Mouse (Mus musculus) macrophage (primary cell): ENCODE results near the gene Mypn. TPM values are rescaled to one million over a fixed set of nuclear protein-coding genes. Genes with fewer than 3 reads are reported as not detected.

Experiments
- H3K27ac ChIP-seq: fragments of 350-480 bp; formaldehyde crosslinking; 2 replicates; pipeline ENCODE4 v1.9.0; 2021
- H3K36me3 ChIP-seq: fragments of 350-480 bp; formaldehyde crosslinking; 2 replicates; pipeline ENCODE4 v1.9.0; 2021; ENCODE audit errors: inconsistent target
- H3K4me3 ChIP-seq: fragments of 350-480 bp; formaldehyde crosslinking; 2 replicates; pipeline ENCODE4 v1.9.0; 2021; ENCODE audit errors: inconsistent target
- H3K79me2 ChIP-seq: fragments of 350-480 bp; formaldehyde crosslinking; 2 replicates; pipeline ENCODE4 v1.9.0; 2021; ENCODE audit errors: inconsistent target
- WGBS: methylation state at CpG from one replicate; pipeline ENCODE4 v1.1.7; 2026; ENCODE audit warnings: inconsistent platforms; ENCODE audit not compliant: missing documents; 5-methylcytosine and 5-hydroxymethylcytosine counted together
- polyA plus RNA-seq: library from polyadenylated mRNA; stranded (reverse); fragments of 250-400 nt; gene quantifications from 3 replicates; pipeline ENCODE4 v1.2.4, GENCODE M21; 2018; ENCODE audit warnings: inconsistent platforms

Mypn gene
- polyA plus RNA-seq, 1 experiment from 2014 or later, result not detected

DNA sequence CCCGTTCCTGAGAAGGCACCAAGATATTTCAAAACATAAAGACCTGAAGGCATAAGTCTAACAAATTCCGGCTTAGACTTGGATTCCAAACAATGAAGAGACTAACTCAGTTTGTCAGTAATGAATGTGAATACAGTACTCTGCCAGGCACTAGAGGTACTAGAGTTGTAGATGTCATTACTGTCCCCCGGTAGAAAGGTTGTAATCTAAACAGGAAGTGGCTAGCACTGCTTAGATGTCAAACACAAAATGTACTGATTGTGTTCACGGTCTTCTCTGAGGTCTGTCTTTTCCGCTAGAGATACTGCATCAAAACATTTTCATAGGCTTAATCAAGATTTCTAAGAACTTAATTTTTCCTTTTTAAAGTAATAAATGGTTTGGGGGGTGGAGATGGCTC lies 27.9 kb upstream of the Mypn start:
- WGBS, result 59% methylated on average over 5 of the region's 5 CpGs
- Histone ChIP-seq H3K36me3 (no peaks in the 10 kb centered on the region), H3K4me3 (no peak overlapping the region), H3K79me2 (no peaks in the 10 kb centered on the region), H3K27ac (no peak overlapping the region)

DNA sequence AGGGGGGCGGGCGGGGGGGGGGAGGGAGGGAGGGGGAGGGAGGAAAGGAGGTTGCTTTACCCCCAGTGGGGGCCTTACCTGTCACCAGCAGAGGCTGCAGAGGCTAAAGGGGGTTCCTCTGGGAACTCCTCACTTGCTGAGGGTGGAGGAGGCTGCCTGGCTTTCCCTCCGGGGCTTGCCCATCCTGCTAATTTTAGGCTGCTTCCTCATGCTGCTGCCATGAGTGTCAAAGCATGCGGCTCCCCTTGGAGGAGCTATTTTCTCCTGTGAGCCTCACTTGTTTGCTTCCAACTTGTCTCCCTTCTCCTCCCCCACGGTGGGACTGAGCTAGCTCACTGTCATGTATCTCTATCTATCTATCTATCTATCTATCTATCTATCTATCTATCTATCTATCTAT lies 27.1 kb upstream of the Mypn start:
- no peak overlapping the region for H3K4me3 ChIP-seq
- H3K36me3 ChIP-seq, result no peaks in the 10 kb centered on the region
- H3K79me2 ChIP-seq, result no peaks in the 10 kb centered on the region
- WGBS, result 33% methylated on average over 3 of the region's 5 CpGs
- no peak overlapping the region for H3K27ac ChIP-seq

DNA sequence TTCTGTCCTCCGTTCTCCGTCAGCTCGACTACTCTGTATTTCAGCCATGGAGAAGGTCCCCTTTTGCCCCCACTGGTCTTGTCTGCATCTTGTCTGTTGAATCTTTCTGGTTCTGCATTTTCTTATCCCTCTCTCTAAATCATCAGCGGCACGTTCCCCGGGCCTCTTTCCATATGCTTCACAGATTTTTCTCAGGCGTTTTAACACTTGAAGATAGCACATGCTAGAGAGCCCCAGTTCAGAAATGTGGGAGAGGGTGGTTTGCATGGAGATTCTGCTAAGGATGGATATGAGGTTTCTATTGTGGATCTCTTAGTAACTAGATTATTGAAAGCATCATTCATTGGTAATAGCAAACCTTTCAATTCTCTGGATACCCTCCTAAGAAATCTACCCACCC lies 26.5 kb upstream of the Mypn start:
- 89% methylated on average over 7 of the region's 7 CpGs for WGBS
- no peaks in the 10 kb centered on the region for H3K79me2 ChIP-seq

DNA sequence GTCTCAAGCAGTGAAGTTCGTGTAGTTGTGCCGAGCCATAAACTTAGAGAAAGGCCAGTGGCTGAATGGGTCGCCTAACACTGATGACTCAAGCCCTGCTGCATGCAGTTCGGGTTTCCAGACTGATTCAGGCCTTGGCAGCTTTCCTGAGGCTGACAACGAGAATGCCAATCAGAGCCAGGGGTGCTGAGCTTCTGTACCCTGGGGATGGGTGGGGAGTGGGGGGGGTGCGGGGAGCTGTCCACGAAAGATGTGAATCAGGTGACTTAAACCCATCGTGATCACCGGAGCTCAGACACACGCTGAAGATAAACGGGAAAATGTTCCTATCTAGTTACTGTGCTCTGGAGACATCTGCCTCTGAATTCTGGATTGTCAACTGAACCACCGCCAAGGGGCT lies 20.6 kb upstream of the Mypn start:
- WGBS, result 87% methylated on average over 12 of the region's 12 CpGs
- H3K4me3 ChIP-seq, result no peak overlapping the region
- H3K36me3 ChIP-seq, result no peaks in the 10 kb centered on the region
- no peaks in the 10 kb centered on the region for H3K79me2 ChIP-seq
- H3K27ac ChIP-seq, result no peak overlapping the region

More for the DNA sequence above, 26.5 kb upstream of the Mypn start:
- Histone ChIP-seq H3K4me3 (no peak overlapping the region), H3K36me3 (no peaks in the 10 kb centered on the region), H3K27ac (no peak overlapping the region)

DNA sequence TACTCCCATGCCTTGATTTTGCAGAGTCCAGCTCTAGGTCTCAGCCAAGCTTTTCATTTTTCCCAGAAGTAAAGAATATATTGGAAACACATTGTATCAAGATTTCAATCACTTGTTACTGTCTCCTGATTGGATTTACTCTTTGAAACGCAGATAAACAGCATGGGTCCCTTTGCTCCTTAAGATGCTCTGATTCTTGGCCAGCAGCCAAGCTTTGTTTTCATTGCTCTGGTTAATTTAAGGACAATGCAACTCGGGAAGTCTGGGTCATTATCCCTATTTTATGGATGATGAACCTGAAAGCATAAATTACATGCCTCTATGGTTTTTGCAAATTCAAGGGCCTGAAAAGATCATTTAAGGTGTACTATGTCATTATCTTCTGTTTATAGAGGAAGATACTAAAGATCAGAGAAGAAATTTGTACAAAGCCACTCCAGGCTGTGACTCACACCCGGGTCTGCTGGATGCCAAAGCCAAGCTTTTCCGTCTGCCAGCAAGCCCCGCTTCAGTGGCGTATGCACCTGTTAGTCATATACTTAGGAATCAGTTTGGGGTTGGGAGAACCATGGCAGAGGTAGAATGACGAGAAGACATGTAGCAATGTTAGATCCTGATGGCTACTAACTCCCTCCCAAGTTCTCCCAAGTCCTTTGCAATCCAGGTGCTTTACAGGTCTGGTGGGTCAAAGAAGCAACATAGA lies 17.5 kb upstream of the Mypn start:
- 87% methylated on average over 7 of the region's 7 CpGs for WGBS
- Histone ChIP-seq H3K4me3 (no peak overlapping the region), H3K36me3 (no peaks in the 10 kb centered on the region), H3K27ac (no peak overlapping the region), H3K79me2 (no peaks in the 10 kb centered on the region)

DNA sequence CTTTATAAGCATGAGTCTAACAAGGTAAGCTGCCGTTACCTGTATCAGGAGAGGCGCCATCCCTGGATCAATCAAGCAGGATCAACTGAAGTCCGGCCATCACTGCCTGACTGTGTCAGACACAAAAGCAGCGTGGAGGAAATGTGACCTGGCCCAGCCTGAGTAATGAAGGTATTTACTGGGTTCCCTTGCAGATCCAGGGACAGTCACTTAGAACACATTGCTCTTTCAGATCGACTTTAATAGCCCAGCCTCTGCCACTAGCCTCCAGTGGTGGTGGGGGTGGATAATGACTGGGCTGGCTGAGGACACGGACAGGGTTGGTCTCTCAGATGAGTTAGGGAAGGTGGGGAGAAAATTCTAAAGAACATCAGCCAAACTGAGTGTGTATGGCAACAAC lies 5.1 kb upstream of the Mypn start:
- Histone ChIP-seq H3K36me3 (no peaks in the 10 kb centered on the region), H3K79me2 (no peaks in the 10 kb centered on the region), H3K4me3 (no peak overlapping the region), H3K27ac (no peak overlapping the region)
- 82% methylated on average over 6 of the region's 6 CpGs for WGBS

DNA sequence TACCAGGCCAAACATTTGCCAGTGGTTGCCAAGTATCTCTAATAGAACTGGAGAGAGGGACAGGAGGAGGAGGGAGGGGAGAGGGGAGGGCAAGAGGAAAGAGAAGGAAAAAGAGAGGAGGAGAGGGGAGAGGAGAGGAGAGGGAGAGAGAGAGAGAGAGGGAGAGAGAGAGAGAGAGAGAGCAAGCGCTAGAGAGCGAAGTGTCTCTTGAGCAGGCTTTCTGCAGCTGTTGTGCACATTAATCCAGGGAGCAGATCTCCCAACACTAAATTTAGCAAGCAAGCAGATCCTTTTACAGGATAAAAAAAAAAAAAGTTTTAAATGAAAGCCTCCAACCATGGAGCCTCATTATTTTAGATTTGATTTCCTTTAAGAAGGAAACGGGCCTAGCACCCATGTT lies 750 bp downstream of the Mypn start:
- H3K79me2 ChIP-seq, result no peaks in the 10 kb centered on the region
- no peaks in the 10 kb centered on the region for H3K36me3 ChIP-seq
- 83% methylated on average over 3 of the region's 3 CpGs for WGBS
- H3K4me3 ChIP-seq, result no peak overlapping the region
- no peak overlapping the region for H3K27ac ChIP-seq

DNA sequence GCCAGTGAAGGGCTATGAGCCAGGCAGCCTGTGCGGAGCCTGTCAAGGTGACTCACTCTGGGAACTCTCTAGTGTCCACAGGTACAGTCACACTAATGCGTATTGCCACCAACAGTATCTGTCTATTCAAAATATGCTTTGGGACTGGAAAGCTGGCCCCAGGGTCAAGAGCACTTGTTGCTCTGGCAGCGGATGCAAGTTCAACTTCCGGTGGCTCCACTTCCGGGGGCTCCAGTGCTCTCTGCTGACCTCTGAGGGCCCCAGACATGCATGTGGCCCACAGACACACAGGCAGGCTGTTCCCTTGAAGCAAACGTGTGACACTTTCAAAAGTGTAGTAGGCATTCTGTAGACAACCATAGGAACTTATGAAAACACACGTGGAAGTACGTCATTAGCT lies 2.2 kb downstream of the Mypn start:
- no peaks in the 10 kb centered on the region for H3K36me3 ChIP-seq
- H3K4me3 ChIP-seq, result no peak overlapping the region
- WGBS, result 88% methylated on average over 8 of the region's 8 CpGs
- no peak overlapping the region for H3K27ac ChIP-seq
- no peaks in the 10 kb centered on the region for H3K79me2 ChIP-seq

DNA sequence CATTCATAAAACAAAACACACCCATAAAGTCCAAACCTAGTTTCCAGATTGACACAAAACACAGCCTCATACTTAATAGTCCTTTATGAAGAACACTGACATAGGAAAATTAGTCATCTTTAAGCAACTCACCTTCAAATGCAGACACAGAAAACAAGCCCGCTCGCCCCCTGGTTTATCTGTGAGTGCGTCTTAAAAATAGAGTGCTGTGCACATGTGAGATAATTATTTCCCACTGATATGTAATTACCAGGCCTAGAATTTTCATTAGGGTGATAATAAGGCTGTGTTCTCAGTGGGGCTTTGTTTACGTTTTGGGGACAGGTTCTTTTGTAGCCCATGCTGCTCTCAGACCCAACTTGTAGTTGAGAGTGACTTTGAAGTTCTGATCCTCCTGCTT lies 4.7 kb downstream of the Mypn start:
- Histone ChIP-seq H3K27ac (no peak overlapping the region), H3K4me3 (no peak overlapping the region), H3K79me2 (no peaks in the 10 kb centered on the region), H3K36me3 (no peaks in the 10 kb centered on the region)
- 96% methylated on average over 4 of the region's 4 CpGs for WGBS

DNA sequence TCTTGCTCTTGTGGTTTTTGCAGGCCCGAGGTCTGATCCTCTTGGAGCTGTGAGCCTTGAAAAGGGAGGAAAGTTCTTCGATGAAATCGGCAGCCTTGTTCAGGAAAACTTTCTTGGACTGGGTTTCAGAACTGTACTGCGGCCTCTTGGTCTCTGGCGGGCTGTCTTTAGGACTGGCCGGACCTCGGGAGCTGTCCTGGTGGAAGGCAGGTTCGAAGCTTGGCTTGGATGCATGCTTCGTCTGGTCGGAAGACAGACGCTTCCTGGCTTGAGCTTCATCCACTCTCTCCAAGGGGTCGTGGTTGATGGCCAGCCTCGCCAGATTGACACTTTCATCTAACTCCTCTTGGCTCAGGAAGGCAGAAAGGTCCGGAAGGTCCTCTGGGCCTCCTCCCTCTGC lies 11.0 kb downstream of the Mypn start:
- 94% methylated on average over 14 of the region's 14 CpGs for WGBS
- Histone ChIP-seq H3K79me2 (no peaks in the 10 kb centered on the region), H3K27ac (no peak overlapping the region), H3K36me3 (no peaks in the 10 kb centered on the region), H3K4me3 (no peak overlapping the region)

DNA sequence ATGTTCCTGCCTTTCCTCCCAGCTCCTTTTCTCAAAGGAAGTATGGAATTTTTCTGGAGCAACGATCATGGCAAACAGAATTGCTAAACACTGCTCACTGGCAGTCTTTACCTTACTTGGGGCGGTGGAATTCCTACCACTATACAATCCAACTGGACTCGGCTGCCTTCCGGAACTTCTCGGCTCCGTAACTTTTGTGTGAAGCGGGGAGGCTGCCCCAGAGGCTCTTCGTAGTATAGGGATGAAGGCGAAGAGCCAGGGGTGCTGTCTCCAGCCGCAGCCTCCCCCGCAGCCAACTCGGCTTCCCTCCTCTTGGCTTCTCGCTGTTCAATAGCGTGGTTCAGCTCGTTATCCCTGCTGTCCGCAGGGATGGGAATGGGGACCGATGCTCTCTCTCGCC lies 11.5 kb downstream of the Mypn start:
- WGBS, result 92% methylated on average over 18 of the region's 18 CpGs
- no peak overlapping the region for H3K4me3 ChIP-seq
- H3K79me2 ChIP-seq, result no peaks in the 10 kb centered on the region
- no peaks in the 10 kb centered on the region for H3K36me3 ChIP-seq
- H3K27ac ChIP-seq, result no peak overlapping the region

DNA sequence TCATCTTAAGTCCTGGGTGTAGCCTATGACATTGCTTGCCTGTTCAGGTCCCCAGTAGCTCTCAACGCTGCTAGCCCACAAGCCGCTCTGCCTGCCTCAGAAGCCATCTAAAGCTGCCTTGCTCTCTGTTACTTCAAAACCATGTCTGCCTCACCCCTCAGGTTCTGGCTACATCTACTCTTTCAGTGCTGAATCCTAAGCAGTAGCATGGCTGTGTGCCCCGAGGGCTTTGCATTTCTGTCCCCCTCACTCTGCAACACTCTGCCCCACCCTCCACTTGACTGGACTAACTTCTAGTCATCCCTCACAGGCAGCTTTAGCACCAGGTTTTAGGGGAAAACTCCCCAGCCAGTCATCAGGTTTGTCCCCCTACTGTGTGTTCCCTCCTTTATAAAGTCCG lies 19.3 kb downstream of the Mypn start:
- Histone ChIP-seq H3K4me3 (no peak overlapping the region), H3K27ac (no peak overlapping the region), H3K79me2 (no peaks in the 10 kb centered on the region), H3K36me3 (no peaks in the 10 kb centered on the region)
- WGBS, result 87% methylated on average over 4 of the region's 4 CpGs

DNA sequence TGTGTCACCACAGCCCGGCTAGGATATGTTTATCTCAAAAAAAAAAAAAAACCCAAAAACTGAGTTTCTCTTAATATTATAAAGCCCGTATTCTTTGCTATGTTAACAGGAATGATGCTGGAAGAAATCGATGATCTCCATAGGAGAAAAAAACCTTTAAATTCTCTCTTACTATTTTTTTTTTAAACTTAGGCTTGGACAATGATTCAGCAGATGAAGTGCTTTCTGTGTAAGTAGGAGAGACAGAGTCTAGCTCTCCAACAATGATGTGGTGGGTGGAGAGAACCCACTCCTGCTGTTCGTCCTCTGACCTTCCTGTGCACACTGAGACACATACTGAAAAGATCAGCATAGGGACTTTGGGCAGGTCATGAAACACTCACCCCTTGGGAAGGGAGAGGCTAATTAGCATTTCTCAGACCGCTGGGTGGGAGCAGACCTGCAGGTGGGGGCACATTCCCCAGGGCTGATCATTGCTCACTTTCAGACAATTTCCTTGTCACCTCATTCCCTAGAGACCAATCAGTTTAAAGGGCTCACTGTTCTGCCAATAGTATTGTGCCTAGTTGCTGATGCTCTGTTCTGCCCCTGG lies 21.5 kb downstream of the Mypn start:
- no peaks in the 10 kb centered on the region for H3K79me2 ChIP-seq
- 96% methylated on average over 5 of the region's 5 CpGs for WGBS
- H3K27ac ChIP-seq, result no peak overlapping the region
- no peak overlapping the region for H3K4me3 ChIP-seq
- no peaks in the 10 kb centered on the region for H3K36me3 ChIP-seq

DNA sequence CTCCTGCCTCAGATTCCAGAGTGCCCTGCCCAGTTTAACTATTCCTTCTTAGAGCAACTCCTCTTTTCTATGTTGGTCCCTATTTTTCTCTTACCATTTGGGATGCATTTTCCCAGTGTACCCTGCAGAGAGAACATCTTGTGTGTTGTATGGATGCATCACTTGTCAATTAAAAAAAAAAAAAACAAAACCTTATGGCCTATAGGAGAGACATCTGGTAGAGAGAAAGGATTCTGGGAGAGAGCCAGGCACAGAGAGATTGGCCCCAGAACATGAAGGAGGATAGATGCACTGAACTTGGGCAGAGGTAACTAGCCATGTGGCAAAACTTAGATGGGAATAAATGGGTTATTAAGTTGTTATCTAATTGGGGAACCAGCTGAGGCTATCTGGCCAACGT lies 22.6 kb downstream of the Mypn start:
- H3K4me3 ChIP-seq, result no peak overlapping the region
- no peak overlapping the region for H3K27ac ChIP-seq
- 89% methylated on average over 1 of the region's 1 CpGs for WGBS
- no peaks in the 10 kb centered on the region for H3K79me2 ChIP-seq
- no peaks in the 10 kb centered on the region for H3K36me3 ChIP-seq

DNA sequence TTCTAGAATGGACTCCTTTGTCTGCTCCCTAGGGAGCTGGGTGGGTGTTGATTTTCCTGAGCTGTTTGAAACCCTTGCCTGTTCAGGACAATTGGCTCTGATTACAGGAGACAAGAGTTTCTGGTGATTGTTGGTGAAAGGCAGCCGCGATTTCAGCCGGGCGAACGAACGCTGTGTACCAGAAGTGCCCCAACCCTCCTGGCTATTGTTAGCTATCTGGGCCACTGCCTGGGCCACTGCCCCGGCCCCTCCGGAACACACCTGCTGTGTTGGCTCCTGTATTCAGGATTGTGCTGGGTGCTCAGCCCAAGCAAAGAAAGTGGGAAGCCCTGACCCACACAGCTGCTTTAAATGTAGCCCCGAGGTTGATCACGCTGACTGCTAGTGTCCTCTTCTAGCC lies 24.2 kb downstream of the Mypn start:
- H3K27ac ChIP-seq, result no peak overlapping the region
- H3K79me2 ChIP-seq, result no peaks in the 10 kb centered on the region
- no peaks in the 10 kb centered on the region for H3K36me3 ChIP-seq
- no peak overlapping the region for H3K4me3 ChIP-seq
- WGBS, result 92% methylated on average over 10 of the region's 10 CpGs

DNA sequence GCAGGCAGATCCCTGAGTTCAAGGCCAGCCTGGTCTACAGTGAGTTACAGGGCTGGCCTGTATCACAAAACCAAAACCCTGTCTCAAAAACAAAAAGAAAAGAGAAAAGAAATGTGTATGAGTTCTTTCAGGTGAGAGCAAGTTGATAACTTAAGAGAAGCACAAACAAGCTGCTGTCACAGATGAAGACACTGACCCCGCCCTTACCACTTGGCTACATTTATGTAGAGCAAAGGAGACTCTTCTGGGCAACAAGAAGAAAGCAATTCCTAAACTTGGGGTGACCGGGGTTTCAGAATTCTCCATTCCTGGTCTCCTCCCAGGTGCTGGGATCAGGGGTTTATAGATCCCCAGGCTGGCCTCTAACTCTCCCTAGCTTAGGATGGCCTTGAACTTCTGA lies 25.4 kb downstream of the Mypn start:
- H3K4me3 ChIP-seq, result no peak overlapping the region
- no peaks in the 10 kb centered on the region for H3K36me3 ChIP-seq
- H3K79me2 ChIP-seq, result no peaks in the 10 kb centered on the region
- 100% methylated on average over 2 of the region's 2 CpGs for WGBS
- no peak overlapping the region for H3K27ac ChIP-seq
